Mouse (Mus musculus) forebrain, postnatal 0 days (tissue): ENCODE results near the gene Rtp4. TPM values are rescaled to one million over a fixed set of nuclear protein-coding genes. Genes with fewer than 3 reads are reported as not detected.

Experiments
- ATAC-seq: fragments of 200-750 bp; cut with Nextera tagmentation; 2 replicates; pipeline ENCODE4 v1.8.0; 2017; ENCODE audit warnings: mild to moderate bottlenecking, moderate library complexity
- DNase-seq: peaks from one replicate; pipeline ENCODE4 v3.0.0-alpha.2; 2015
- H3K27ac ChIP-seq: fragments of 300-500 bp; sonication (generic); 2 replicates; pipeline ENCODE4 v1.5.1; 2014; ENCODE audit warnings: low read depth, mild to moderate bottlenecking, antibody characterized with exemption, low read length, moderate library complexity, mixed read lengths
- H3K27me3 ChIP-seq: fragments of 300-500 bp; sonication (generic); 2 replicates; pipeline ENCODE4 v1.6.1; 2014; ENCODE audit warnings: mild to moderate bottlenecking, low read length, mixed read lengths; ENCODE audit not compliant: insufficient read depth
- H3K36me3 ChIP-seq: fragments of 300-500 bp; sonication (generic); 2 replicates; pipeline ENCODE4 v1.6.1; 2014; ENCODE audit warnings: mild to moderate bottlenecking, moderate library complexity; ENCODE audit not compliant: insufficient read depth
- H3K4me1 ChIP-seq: fragments of 300-500 bp; sonication (generic); 2 replicates; pipeline ENCODE4 v1.6.1; 2014; ENCODE audit warnings: antibody characterized with exemption; ENCODE audit not compliant: insufficient read depth
- H3K4me2 ChIP-seq: fragments of 300-500 bp; sonication (generic); 2 replicates; pipeline ENCODE4 v1.6.1; 2014; ENCODE audit warnings: low read depth, mild to moderate bottlenecking, moderate library complexity
- H3K4me3 ChIP-seq: fragments of 300-500 bp; sonication (generic); 2 replicates; pipeline ENCODE4 v1.5.1; 2014; ENCODE audit warnings: low read depth, low read length, mixed read lengths
- H3K9ac ChIP-seq: fragments of 300-500 bp; sonication (generic); 2 replicates; pipeline ENCODE4 v1.6.1; 2014; ENCODE audit warnings: mild to moderate bottlenecking
- H3K9me3 ChIP-seq: fragments of 300-500 bp; sonication (generic); 2 replicates; pipeline ENCODE4 v1.6.1; 2016; ENCODE audit warnings: low read length
- CTCF ChIP-seq: sonication (generic); IDR thresholded peaks from 2 replicates; pipeline ENCODE4 v1.5.1; 2016; ENCODE audit warnings: antibody characterized with exemption, control low read depth, low read depth
- WGBS: fragments of 180-500 bp; shearing (Covaris S2); extraction: QIAGEN DNeasy Blood & Tissue Kit; methylation state at CpG from one replicate; pipeline ENCODE4 v1.1.7; 2014; 5-methylcytosine and 5-hydroxymethylcytosine counted together
- polyA plus RNA-seq: library from polyadenylated mRNA; unstranded; fragments of >200 nt; fragmentation: Nextera tagmentation; extraction: Ambion mirVana; gene quantifications from 2 replicates; pipeline ENCODE4 v1.2.1, GENCODE M21; 2015
- total RNA-seq: library from RNA; depleted of rRNA; stranded (reverse); fragments of >200 nt; gene quantifications from 2 replicates; pipeline ENCODE4 v1.2.3, GENCODE M21; 2014; rRNA removed

Rtp4 gene
- 7.3 and 7.4 TPM in 2 replicates for total RNA-seq
- 7.7 and 7.8 TPM in 2 replicates for polyA plus RNA-seq

DNA sequence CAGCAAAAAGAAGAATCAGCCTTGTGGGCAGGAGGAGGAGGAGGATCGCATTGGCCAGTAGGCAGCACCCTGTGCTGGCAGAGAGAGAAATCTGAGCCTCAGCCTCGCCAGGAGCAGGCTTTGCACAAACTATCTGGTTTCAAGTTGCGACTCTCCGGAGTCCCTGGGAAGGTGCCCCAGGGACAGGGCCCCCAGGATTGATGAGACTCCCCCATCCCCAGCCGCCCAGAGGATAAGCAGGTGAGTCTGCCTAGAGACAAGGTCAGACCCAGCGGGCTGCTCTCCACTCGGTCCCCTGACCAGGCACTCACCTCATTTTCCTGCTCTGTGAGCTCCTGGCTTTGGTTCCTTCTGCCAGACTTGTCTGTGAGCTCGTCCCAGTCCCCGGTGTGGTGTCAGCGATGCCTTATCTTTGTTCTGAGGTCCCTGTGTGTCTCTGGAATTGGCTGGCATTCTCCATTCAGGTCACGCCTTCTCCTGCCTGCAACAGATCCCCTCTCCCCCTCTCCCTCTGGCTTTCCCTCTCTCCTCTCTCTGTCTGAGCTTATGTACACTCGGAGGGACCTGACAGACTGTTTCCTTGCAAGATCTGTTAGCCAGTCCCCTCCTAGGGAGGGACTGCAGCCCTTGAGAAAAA, at the start of gene Rtp4, which contains the start of gene Masp1:
Rtp4 (plus strand) TSS at position 57 of the 637 bp plus-strand sequence.
Masp1 (minus strand) TSS at position 581 of the 637 bp plus-strand sequence.
- Histone ChIP-seq H3K27me3 (no peaks in the 10 kb centered on the region), H3K9me3 (0 out of 2 replicates have a peak, but pooled peaks cover 2% of the 10 kb centered on the region), H3K9ac (peak within 1 kb of the TSS; percentile 71), H3K27ac (peak within 1 kb of the TSS; percentile 91), H3K4me3 (peak within 1 kb of the TSS; percentile 48), H3K4me1 (peaks cover 38% of the 10 kb centered on the region), H3K4me2 (peak within 1 kb of the TSS; percentile 76), H3K36me3 (no peaks in the 10 kb centered on the region)
- ATAC-seq (peak; percentile 64), DNase-seq (peak; percentile 71)
- WGBS: 1% methylated on average over 12 of the region's 12 CpGs
- no peak for TF ChIP-seq CTCF

DNA sequence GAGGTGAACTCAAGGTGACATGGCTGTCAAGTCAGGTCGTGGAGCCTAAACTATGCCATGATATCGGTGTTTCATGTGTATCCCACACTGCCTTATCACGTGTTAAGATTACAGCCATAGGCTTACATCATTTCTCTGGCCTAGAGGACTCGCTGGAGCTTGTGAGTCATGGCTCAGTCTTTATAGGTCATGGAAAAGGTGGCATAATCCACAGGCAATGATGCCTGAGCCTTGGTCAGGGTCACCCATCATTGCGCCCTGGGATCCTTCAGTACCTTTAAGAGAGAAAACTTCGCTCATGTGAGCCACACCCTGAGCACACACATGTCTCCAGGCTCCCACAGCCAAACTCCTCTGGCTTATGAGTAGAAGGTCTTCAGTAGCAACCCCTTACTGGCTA, 48.5 kb upstream of the Rtp4 start:
- no peak for TF ChIP-seq CTCF
- no peak for ATAC-seq
- Histone ChIP-seq H3K4me1 (no peaks in the 10 kb centered on the region), H3K4me2 (no peak overlapping the region), H3K9me3 (no peaks in the 10 kb centered on the region), H3K27ac (no peak overlapping the region), H3K9ac (no peak overlapping the region), H3K36me3 (peaks cover 12% of the 10 kb centered on the region), H3K4me3 (no peak overlapping the region), H3K27me3 (no peaks in the 10 kb centered on the region)
- WGBS: 95% methylated on average over 6 of the region's 6 CpGs
- no peak for DNase-seq

DNA sequence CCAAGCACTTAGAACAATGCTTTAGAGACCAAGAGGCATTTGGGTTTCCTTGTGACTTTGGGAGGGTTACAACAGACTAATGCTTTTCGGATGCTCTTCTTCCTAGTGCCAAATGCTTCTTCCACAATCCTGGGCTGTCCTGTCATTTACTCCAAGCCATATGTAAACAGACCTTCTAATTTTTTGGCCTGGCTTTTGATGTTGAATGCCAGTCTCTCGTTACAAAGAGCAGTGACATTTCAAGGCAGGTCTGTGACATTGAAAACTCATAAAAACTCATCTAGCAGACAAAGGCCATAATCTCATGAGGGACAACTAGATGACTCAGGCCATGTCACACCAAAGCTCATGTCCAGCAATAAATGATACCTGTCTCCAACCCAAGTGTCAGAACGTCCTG, 48.0 kb upstream of the Rtp4 start:
- Histone ChIP-seq H3K9ac (no peak overlapping the region), H3K9me3 (no peaks in the 10 kb centered on the region), H3K36me3 (peaks cover 12% of the 10 kb centered on the region), H3K4me3 (no peak overlapping the region), H3K4me1 (no peaks in the 10 kb centered on the region), H3K27me3 (no peaks in the 10 kb centered on the region), H3K4me2 (no peak overlapping the region), H3K27ac (no peak overlapping the region)
- ATAC-seq: no peak
- no peak for TF ChIP-seq CTCF
- DNase-seq: no peak
- WGBS: 65% methylated on average over 3 of the region's 3 CpGs

DNA sequence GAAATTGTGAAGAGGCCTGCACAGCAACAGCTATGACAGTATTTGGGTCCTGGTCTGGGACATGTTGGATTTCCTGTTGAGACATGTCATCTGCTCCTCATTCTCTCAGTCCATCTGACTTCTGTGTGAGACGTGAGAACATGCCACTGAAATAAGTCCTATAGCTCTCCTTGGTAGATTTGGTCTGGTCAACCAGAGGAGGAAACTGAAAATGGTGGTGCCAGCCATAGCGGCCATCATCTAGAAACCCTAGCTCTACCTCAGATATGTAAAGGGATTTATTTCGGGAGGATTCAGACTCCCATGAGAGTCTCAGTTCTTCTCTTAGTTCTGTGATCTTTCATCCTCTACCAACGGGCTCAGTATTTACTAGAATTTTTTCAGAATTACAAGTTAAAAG, 44.4 kb upstream of the Rtp4 start:
- H3K9me3 ChIP-seq: no peaks in the 10 kb centered on the region
- H3K27me3 ChIP-seq: no peaks in the 10 kb centered on the region
- no peak overlapping the region for H3K27ac ChIP-seq
- no peak overlapping the region for H3K4me3 ChIP-seq
- no peak overlapping the region for H3K4me2 ChIP-seq
- no peak overlapping the region for H3K9ac ChIP-seq
- ATAC-seq: no peak
- DNase-seq: no peak
- 92% methylated on average over 4 of the region's 4 CpGs for WGBS
- H3K4me1 ChIP-seq: no peaks in the 10 kb centered on the region
- H3K36me3 ChIP-seq: 0 out of 2 replicates have a peak, but pooled peaks cover under 1% of the 10 kb centered on the region
- no peak for TF ChIP-seq CTCF

DNA sequence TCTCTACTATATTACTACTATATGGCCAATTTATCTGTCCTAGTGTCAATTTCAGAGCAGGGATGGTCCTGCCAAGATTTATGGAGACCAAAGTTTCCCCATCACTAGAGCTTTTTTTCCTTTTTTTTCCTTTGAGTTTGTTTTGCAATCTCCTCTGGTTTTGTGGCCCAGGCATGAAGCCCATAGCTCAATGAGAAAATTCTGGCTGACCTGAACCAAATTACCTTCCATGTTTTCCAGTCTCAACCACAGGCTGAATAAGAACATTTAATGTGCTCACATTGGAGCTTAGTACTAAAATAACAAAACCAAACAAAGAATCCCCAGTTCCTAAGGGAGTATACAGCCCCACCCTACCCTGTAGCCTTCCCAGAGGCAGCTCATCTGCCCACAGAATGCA, 43.5 kb upstream of the Rtp4 start:
- DNase-seq: no peak
- Histone ChIP-seq H3K27ac (no peak overlapping the region), H3K9ac (no peak overlapping the region), H3K27me3 (no peaks in the 10 kb centered on the region), H3K4me1 (no peaks in the 10 kb centered on the region), H3K4me3 (no peak overlapping the region), H3K36me3 (no peaks in the 10 kb centered on the region), H3K9me3 (no peaks in the 10 kb centered on the region), H3K4me2 (no peak overlapping the region)
- TF ChIP-seq CTCF: no peak
- no peak for ATAC-seq

DNA sequence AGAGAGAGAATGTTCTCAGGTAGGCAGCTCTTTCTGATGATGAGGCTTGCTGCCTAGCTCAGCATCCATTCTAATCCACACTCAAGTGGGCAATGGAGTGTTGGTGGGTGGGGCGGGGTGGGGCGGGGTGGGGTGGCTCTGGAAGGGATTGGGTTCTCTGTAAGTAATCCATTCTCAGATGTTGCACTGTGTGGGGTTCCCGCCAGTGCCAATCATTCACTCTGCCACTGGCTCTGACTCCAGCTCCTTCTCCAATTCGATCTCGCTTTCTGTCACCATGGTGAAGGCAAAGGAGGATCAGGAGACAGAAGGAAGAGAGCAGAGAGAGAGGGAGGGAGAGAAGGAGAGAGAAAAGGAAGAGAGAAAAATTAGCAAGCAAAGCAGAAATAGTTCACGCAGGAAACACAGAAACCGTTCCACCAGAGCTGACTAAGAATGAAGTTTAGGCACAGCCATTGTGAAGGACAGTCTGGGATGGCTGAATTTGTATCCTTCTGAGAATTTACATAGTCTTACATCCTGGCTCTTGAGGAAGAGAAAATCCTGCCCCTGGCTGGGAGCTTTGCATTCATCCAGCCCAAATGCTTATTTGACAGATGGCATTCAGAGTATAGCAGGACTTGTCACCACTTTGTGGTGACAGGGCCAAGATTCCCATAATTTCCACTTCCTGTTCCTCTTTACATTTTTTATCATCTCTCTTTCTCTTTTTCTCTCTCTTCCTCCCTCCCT, 40.1 kb upstream of the Rtp4 start:
- Histone ChIP-seq H3K4me1 (no peaks in the 10 kb centered on the region), H3K27ac (peak overlapping the region; percentile 45; the same call in 1 of the 2 replicates), H3K36me3 (peaks cover 6% of the 10 kb centered on the region; the same call in 1 of the 2 replicates), H3K9me3 (no peaks in the 10 kb centered on the region), H3K27me3 (no peaks in the 10 kb centered on the region), H3K4me3 (no peak overlapping the region), H3K9ac (no peak overlapping the region), H3K4me2 (no peak overlapping the region)
- TF ChIP-seq CTCF: no peak
- 60% methylated on average over 7 of the region's 7 CpGs for WGBS
- DNase-seq (peak; percentile 50), ATAC-seq (peak; percentile 71)

DNA sequence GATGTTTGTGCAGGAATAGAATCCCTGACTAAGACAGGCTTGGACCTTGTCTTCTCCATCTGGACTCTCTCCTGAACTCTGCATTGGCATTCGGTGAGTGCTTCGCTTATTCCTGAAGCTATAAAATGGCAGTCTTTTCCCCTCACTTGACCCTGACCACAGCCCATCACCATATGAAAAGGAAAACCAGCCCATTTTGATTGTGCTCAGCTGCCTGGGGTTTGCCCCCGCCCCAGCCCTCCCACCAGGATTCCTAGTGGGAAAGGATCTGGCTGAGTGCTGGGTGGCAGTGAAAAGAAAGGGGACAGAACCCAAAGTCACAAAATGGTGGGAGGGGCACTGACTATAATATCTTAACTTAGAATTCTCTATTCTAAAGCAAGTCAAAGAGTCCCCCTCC, 37.9 kb upstream of the Rtp4 start:
- Histone ChIP-seq H3K36me3 (peaks cover 14% of the 10 kb centered on the region), H3K4me2 (no peak overlapping the region), H3K9me3 (no peaks in the 10 kb centered on the region), H3K9ac (no peak overlapping the region), H3K27ac (no peak overlapping the region), H3K4me3 (no peak overlapping the region), H3K4me1 (no peaks in the 10 kb centered on the region), H3K27me3 (no peaks in the 10 kb centered on the region)
- DNase-seq (no peak), ATAC-seq (no peak)
- WGBS: 43% methylated on average over 3 of the region's 3 CpGs
- no peak for TF ChIP-seq CTCF
